Mouse (Mus musculus) thymus, postnatal 36 days (tissue): ENCODE results near the gene Egln2.

Source experiments
- DNase-seq, 2 experiments: peaks; one replicate each; pipeline ENCODE4 v3.0.0; 2022; ENCODE audit warnings: mixed read lengths in 2 of 2

Gene Egln2

DNA sequence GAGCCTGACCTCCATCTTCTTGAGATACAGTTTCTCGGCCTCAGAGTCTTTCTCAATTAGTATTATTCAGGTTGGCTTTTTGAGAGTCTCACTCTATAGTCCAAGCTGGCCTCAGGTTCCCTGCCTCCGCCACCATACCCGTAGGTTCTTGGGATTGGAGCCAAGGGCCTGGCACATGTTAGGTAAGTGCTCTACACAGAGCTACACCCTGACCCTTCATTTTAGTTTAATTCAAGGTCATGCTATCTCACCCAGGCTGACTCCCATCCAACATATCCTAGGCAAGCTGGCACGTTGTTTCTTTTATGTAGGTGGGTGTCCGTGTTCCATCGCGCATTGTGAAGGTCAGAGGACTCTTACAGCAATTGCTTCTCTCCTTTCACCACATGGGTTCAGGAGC, 8.3 kb upstream of the Egln2 start:
- no peak for DNase-seq

DNA sequence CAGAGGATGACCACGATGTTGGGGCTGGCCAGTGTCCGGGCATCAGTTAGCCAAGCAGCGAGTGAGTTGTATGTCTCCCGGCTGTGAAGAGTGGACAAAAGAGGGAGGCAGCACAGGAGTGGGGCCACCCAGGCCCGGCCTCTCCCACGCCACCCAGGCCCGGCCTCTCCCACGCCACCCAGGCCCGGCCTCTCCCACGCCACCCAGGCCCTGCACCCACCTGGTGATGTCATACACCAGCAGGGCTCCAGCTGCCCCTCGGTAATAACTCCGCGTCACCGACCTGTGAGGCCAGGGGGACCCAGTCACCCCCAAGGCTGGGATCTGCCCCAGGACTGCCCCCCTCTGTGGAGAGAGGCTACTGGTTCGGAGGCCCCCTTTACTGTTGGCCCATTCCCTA, 7.9 kb upstream of the Egln2 start:
- no peak for DNase-seq

GRCm38 (mm10) chr7:27170981-27171380, 4.4 kb upstream of the Egln2 start:
- DNase-seq: no peak

DNA sequence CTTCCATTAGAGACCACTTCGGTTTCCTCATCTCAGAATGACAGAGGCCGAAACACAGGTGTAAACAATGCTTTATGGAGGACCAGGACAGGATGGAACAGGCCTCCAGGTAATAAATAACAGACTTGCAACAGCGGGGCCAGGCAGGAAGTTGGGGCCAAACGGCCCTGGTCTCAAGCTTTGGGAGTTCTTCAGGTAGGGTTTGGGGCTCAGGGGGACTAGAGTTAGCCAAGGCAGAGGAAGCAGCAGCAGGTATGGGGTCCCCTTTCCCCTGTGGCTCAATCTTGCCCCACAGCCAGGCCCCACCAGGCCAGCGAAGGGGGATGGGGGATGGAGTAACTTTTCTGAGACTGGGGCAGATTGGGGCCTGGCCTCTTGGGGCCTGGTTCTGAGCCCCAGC, 1.8 kb upstream of the Egln2 start:
- no peak for DNase-seq

DNA sequence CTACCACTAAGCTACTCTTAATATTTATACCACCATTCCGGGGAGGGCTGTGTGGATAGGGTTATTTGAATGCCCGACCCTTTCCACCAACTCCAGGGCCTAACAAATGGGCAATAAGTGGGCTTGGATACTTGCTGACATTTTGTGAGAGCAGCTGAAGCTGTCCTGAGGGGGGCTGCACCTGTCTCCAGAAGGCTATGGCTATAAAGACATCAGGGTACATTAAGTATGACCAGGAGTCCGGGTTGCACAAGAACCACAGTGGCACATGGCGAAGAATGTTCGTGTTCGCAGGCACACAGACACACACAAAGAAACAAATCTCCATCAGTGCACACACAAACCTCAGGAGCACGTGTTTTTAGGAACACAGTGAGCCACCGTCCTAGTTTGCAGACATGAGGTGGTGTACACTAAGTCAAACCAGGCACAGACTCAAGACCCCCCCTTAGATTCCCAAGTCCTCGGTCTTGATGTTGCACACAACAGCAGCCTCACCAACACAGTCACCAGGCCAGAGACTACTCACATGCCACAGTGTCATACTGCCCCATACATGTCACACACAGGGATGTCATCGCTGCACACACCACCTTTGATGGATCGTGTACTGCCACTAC, 983 bp upstream of the Egln2 start:
- DNase-seq: no peak

DNA sequence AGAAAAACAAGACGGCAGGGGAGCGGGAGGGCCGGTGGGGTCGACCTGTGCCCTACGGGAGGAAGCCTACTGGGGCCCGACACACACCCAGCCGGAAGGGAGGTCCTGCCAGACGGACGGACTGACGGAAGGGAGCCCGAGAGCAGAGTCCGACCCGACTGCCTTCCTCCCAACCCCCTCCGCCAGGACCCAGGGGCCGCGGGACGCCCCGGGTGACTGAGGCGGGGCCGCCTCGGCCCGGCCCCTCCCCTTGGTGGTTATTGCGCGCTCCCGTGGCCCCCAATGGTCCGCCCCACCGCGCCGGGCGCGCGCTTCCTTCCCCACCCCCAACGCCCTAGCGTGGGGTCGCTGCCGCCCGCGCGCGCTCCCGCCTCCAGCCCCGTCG, 381 bp downstream of the Egln2 start:
- peak; percentile 90 for DNase-seq

DNA sequence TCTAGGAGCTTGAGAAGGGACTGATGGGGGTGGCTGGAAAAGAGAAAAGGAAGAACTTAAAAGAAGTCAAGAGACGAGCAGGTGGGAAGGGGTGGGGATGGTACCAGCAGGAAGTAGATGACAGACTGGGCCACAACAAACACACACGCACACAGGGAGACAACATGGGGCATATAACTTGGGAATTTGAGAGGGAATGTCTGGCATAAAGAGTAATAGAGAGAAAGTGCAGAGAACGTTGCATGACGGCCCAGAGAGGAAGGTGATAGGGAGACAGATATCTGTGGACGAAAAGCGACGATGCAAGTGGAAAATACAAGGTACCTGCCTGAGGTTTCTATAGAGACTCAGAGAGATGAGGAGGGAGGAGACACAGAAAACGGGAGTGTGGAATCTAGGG, 906 bp downstream of the Egln2 start:
- peak in 1 of 2 experiments; percentile 31 for DNase-seq

DNA sequence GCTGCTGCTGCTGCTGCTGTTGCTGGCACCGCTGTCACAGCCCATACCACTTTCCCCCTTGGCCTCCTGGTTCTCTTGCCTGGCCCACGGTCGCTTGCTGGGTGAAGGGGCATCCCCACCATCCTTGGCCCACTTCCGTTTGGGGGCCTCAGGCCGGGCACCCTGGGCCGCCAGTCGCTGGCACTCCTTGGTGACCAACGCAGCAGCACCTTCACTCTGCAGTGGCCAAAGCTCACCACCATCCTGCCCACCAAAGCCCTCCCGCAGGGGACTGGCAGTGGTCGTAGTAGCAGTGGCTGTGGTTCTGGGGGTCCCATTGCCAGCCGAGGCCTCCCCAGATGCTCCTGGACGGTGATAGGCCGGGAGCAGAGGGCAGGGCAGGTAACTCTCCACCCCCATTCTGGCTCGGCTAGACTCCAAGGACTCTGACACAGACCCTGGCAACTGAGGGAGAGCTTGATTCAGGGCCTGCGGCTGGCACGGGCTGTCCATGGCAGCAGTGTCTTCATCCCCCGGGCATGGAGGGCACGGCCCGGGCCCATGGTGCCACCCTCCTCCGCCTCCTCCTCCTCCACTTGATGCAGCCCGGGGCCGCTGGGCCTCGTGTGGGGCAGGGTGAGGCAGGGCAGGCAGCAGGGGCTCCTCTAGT, 1.5 kb downstream of the Egln2 start:
- DNase-seq: peak in 1 of 2 experiments; percentile 54

DNA sequence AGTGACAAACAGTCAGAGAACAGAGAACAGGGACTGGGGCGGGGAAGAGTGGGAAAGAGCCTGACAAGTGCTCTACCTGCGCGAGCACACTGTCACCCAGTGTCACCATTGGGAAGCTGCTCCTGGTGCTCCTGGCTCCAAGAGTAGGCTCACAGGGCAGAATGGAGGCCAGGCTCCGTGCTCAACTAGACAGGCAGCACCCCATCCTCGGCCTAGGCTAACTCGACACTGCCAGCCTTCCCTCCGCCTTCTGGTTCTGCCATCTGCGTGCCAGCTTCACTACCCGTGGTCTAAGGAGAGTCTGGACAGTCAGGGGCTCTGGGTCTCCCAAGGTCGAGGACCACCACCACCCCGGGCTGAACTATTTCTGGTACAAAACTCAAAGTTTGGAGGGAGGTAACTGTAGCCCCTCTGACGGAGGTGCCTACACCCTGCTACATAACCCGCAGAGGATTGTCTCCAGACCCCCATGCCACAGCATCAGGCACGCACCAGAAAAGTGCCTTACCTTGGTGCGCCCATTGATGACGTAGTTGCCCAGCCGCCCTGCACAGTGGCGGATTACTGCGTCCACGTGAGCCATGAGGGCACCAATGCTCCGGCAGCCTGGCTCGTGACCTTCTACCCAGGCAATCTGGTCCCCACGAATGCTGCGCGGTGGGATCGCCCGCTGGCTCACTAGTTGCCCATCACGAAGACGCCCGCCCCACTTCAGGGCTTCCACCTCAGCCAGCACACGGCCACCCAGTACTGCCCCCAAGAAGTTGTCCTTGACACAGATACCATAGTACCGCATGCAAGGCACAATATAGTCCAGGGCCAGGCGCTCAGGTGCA, 2.3 kb downstream of the Egln2 start:
- no peak for DNase-seq

GRCm38 (mm10) chr7:27163450-27163805, 3.2 kb downstream of the Egln2 start:
- no peak for DNase-seq

DNA sequence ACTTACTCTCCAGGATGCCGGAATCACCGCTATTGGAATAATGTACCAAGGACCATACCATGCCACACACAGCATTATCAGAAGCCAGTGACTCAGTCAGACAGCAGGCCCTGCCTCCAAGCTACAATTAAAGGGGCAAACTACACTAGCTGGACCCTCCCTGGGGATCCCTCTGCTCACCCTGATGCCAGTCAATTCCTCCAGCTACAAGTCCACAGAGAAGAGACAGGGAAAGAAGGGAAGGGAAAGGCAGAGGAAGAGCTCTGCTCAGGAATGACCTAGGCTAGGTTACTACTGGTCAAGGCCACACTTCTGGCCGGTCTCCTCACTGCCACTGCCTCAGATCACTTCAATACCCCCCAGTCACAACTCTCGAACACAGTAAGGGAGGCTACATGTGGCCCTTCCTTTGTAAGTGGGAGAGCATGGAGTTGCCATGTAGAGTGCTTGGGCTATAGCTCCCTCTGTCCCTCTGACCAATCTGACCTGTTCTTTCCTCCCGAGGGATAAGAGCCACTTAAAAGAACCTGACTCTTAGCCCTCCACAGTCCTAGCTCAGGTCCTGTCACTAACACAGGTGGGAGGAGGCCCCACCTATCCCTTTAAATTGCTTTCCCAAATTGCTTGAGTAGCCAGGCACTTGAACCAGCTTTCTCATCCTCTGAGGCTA, 3.7 kb downstream of the Egln2 start:
- DNase-seq: no peak

DNA sequence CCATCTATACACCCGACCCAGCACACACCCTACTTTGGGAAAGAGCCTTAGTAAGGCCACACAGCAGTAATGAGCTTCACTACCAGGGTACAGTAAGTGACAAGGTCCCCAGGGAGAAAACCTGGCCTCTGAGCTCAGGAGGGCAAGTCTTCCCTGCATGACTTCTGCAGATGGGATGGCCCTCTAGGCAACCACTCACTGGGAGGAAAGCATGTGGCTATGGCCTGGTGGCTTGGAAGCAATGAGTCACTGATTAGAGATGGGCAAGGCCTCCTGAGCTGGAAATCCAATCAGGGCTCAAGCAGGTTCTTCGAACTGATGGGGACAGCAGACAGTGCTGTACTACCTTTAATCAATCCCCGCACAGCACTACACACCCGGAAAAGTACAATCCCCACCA, 4.9 kb downstream of the Egln2 start:
- DNase-seq: no peak

GRCm38 (mm10) chr7:27160921-27161320, 5.7 kb downstream of the Egln2 start:
- no peak for DNase-seq

- peak; percentile 88 to 91 for DNase-seq
Observed at GRCm38 (mm10) chr7:27159882-27160281, 6.7 kb downstream of the Egln2 start.

DNA sequence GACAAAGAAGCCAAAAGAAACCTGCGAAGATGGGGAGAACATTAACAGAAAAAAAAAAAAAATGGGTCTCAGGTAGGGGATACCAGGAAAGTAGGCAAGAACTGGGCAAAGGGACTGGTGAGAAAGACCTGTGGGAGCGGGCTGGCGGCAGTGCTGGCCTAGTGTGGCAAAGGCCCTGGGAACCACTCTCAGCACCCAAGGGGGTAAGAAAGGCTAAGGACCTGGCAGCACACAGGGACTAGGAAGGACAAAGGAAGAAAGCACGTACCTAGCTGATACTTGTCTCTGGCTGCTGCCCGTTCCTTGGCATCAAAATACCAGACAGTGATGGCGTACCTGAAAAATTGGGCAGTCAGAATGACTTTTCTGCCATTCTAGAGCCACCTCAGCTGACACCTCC, 7.3 kb downstream of the Egln2 start:
- no peak for DNase-seq

DNA sequence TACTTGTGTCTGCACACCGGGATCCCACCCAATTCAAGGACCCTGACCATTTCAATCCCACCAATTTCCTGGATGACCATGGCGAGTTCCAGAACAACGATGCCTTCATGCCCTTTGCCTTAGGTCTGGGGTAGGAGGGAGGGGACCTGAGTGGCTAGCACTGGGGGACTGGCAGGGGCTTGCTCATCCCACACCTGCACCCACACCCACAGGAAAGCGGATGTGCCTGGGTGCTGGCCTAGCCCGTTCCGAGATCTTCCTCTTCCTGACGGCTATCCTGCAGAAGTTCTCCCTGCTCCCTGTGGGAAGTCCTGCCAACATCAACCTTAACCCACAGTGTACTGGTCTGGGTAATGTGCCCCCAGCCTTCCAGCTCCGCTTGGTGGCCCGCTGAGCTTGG, 8.4 kb downstream of the Egln2 start:
- no peak for DNase-seq

DNA sequence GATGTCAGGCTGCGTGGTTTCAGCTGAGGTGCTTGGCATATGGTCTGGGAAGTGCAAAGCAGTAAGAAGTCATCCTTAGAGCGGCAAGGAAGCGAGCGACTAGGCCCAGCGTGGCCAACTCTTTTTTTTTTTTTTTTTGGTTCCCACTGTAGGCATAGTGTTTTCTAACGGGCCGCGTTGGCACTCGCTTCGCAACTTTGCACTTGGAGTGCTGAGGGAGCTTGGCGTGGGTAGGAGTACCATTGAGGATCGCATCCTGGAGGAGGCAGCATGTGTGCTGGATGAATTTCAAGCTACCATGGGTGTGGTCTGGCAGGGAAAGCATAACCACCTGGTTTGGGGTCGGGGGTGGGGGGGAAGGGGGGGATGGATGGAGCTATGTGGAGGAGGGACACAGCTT, 10.6 kb downstream of the Egln2 start:
- no peak for DNase-seq

- no peak for DNase-seq
Observed at GRCm38 (mm10) chr7:27153205-27153764, 13.3 kb downstream of the Egln2 start, which contains the start of gene Cyp2t4. Cyp2t4 (plus strand) TSS chr7:27153714.

DNA sequence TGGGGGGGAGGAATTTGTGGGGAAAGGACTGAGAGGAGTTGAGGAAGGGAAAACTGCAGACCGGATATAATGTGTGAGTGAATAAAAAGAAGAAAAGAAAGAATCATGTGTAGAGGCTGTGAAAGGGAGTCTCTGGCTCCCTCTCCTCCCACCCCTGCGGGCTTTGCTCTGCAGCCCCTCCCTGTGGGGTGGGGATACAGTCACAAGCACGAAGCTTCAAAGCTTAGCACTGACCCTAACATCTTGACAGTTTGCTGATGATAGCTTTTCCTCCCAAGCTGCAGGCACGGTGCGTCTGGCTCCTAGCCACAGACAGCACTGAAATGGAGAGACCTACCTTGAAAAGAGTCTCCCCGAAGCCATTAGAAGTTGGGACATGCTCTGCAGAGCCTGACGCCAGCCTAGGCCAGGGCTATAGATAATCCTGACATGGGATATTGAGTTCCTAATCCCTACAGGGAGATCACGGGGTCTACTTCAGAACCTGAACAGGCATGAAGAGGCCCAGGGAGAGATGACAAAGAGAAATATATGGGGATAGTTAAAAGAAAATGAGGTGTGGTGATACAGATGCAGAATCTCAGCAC, 30.1 kb downstream of the Egln2 start:
- no peak for DNase-seq

DNA sequence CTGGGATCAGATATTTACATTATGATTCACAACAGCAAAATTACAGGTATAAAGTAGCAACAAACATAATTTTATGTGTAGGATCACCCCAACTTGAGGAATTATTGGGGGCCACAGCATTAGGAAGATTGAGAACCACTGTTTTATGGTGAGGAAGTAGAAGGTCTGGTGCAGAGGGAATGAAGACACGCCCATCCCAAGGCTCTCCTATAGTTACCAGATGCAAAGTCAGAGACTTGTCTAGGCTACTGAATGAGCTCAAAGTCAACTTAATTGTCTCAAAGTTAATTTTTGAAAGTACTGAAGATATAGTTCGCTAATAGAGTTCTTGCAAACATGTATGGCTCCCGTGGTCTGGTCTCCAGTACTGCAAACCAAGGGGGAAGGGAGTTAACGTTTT, 32.8 kb downstream of the Egln2 start:
- DNase-seq: no peak

- no peak for DNase-seq
Observed at GRCm38 (mm10) chr7:27133156-27133555, 33.4 kb downstream of the Egln2 start.

DNA sequence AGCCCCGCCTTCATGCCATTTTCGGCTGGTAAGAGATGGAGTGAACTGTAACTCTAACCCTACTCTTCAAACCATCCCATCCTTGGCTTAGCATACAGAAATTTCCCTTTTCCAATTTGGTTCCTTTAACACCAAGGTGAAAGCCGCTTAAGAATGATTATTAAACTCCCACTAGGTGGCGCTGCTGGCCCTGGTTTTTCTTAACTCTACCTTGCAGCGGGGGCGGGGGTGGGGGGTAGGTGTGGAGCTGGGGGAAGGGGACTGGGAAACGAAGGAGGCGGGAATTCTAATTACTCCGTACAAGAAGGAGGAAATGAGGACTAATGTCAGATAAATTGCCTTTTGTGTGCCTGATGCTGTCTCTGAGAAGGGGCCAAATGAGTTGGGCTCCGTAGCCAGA, 34.0 kb downstream of the Egln2 start:
- peak in 1 of 2 experiments; percentile 26 for DNase-seq

DNA sequence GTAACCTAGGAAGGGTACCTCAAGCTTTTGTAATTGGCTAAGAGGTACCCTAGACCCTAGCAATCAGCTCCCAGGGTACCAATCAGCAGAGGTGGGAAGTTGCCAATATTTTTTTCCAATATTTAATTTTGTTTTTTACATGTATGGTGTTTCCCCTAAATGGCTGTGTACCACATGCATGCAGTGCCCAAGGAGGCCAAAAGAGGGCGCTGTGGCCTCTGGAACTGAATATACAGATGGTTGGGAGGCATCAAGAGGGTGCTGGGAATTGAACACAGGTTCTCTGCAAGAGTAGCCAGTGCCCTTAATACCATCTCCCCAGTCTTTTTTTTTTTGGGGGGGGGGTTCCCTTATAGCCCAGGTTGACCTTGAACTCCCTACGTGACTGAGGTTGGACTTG, 35.2 kb downstream of the Egln2 start:
- no peak for DNase-seq
